Mouse (Mus musculus) heart, embryonic 12.5 days (tissue): ENCODE measurements around the gene Olfml2b. TPM values are rescaled to one million over a fixed set of nuclear protein-coding genes. Genes with fewer than 3 reads are reported as not detected.

Experiments used
- ATAC-seq: fragments of 200-750 bp; cut with Nextera tagmentation; 2 replicates; pipeline ENCODE4 v1.8.0; 2017; ENCODE audit warnings: moderate TSS enrichment, moderate library complexity; ENCODE audit not compliant: insufficient number of reproducible peaks, low FRiP score
- H3K27ac ChIP-seq: fragments of 300-500 bp; sonication (generic); 2 replicates; pipeline ENCODE4 v1.5.1; 2016; ENCODE audit warnings: mild to moderate bottlenecking, moderate library complexity; ENCODE audit not compliant: poor library complexity, severe bottlenecking
- H3K27me3 ChIP-seq: fragments of 300-500 bp; sonication (generic); replicated peaks from 2 replicates; pipeline ENCODE4 v1.6.1; 2016; ENCODE audit warnings: mild to moderate bottlenecking, moderate library complexity
- H3K36me3 ChIP-seq: fragments of 300-500 bp; sonication (generic); 2 replicates; pipeline ENCODE4 v1.6.1; 2016; ENCODE audit warnings: mild to moderate bottlenecking, moderate library complexity
- H3K4me1 ChIP-seq: fragments of 300-500 bp; sonication (generic); replicated peaks from 2 replicates; pipeline ENCODE4 v1.6.1; 2016; ENCODE audit warnings: mild to moderate bottlenecking
- H3K4me2 ChIP-seq: fragments of 300-500 bp; sonication (generic); 2 replicates; pipeline ENCODE4 v1.6.1; 2016; ENCODE audit warnings: mild to moderate bottlenecking, moderate library complexity
- H3K4me3 ChIP-seq: fragments of 300-500 bp; sonication (generic); 2 replicates; pipeline ENCODE4 v1.5.1; 2016; ENCODE audit warnings: mild to moderate bottlenecking
- H3K9ac ChIP-seq: fragments of 300-500 bp; sonication (generic); 2 replicates; pipeline ENCODE4 v1.6.1; 2016; ENCODE audit warnings: mild to moderate bottlenecking, moderate library complexity
- H3K9me3 ChIP-seq: fragments of 300-500 bp; sonication (generic); replicated peaks from 2 replicates; pipeline ENCODE4 v1.6.1; 2016; ENCODE audit warnings: mild to moderate bottlenecking, moderate library complexity
- WGBS: fragments of 180-500 bp; shearing (Covaris S2); methylation state at CpG from one replicate; pipeline ENCODE4 v1.1.7; 2016; 5-methylcytosine and 5-hydroxymethylcytosine counted together
- polyA plus RNA-seq: library from polyadenylated mRNA; unstranded; fragments of >200 nt; fragmentation: Nextera tagmentation; extraction: Ambion mirVana; gene quantifications from 2 replicates; pipeline ENCODE4 v1.2.1, GENCODE M21; 2016

Olfml2b gene
- polyA plus RNA-seq, 1 experiment from 2014 or later: 45.9 TPM

- WGBS: 55% methylated on average over 2 of the region's 2 CpGs
- peaks cover 11% of the 10 kb centered on the region for H3K9me3 ChIP-seq
- ATAC-seq: no peak
These were observed 24.5 kb upstream of the Olfml2b start for GRCm38 (mm10) chr1:170619686-170620374.

GRCm38 (mm10) chr1:170622934-170623333 is 21.4 kb upstream of the Olfml2b start:
- Histone ChIP-seq H3K27me3 (no peaks in the 10 kb centered on the region), H3K27ac (peak overlapping the region; percentile 86), H3K4me3 (no peak overlapping the region), H3K4me2 (no peak overlapping the region), H3K9me3 (peaks cover 16% of the 10 kb centered on the region), H3K36me3 (0 out of 2 replicates have a peak, but pooled peaks cover 3% of the 10 kb centered on the region), H3K4me1 (0 out of 2 replicates have a peak, but pooled peaks cover 4% of the 10 kb centered on the region), H3K9ac (no peak overlapping the region)
- 0% methylated on average over 5 of the region's 5 CpGs for WGBS
- peak; percentile 97 for ATAC-seq

More at GRCm38 (mm10) chr1:170619686-170620374, 24.5 kb upstream of the Olfml2b start:
- Histone ChIP-seq H3K27me3 (no peaks in the 10 kb centered on the region), H3K36me3 (0 out of 2 replicates have a peak, but pooled peaks cover 3% of the 10 kb centered on the region), H3K4me2 (no peak overlapping the region), H3K4me1 (0 out of 2 replicates have a peak, but pooled peaks cover 4% of the 10 kb centered on the region), H3K9ac (no peak overlapping the region), H3K4me3 (no peak overlapping the region), H3K27ac (no peak overlapping the region)

DNA sequence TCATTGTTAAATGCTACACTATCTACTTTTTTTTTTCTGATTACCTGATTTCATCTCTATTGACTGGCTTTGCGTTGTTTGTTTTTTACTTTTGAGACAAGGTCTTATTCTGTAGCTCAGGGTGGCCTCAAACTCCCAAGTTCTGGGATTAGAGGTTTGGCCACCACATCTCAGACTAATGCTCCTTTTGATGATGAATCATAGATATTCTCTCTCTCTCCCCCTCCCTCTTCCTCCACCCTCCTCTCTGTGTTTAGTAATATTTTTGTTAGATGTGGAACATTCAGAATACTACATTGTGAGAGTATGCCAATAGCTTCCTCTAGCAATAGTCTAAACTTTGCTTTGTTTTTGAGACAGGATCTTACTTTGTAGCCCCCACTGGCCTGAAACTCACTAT is 20.9 kb upstream of the Olfml2b start:
- Histone ChIP-seq H3K27ac (peak overlapping the region; percentile 86), H3K27me3 (no peaks in the 10 kb centered on the region), H3K9ac (no peak overlapping the region), H3K36me3 (0 out of 2 replicates have a peak, but pooled peaks cover 3% of the 10 kb centered on the region), H3K4me3 (no peak overlapping the region), H3K4me2 (no peak overlapping the region), H3K4me1 (0 out of 2 replicates have a peak, but pooled peaks cover 4% of the 10 kb centered on the region), H3K9me3 (peaks cover 16% of the 10 kb centered on the region)
- no peak for ATAC-seq
- 88% methylated on average over 1 of the region's 1 CpGs for WGBS

DNA sequence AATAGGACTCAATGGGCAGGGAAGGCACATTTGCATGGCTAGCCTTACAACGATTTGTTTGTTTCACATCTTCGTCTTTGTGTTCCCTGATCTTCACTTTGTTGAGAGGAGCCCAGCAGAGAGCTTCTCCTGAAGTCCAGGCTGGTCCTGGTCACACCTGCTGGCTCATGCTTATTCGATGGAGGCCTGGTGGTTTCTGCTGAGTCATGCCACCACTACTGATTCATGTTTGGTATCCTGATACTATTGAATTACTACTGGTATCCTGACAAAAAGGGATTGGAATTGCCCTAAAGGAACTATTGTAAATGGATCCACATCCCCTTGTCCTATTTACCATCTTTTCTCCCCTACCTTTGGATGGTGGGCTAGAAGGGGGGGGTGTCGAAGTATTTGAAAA is 13.8 kb upstream of the Olfml2b start:
- Histone ChIP-seq H3K4me1 (no peaks in the 10 kb centered on the region), H3K4me3 (no peak overlapping the region), H3K27me3 (no peaks in the 10 kb centered on the region), H3K9me3 (peaks cover 4% of the 10 kb centered on the region; the same call in 1 of the 2 replicates), H3K4me2 (no peak overlapping the region), H3K36me3 (no peaks in the 10 kb centered on the region), H3K9ac (no peak overlapping the region), H3K27ac (no peak overlapping the region)
- WGBS: 81% methylated on average over 4 of the region's 4 CpGs
- peak; percentile 74; the same call in 1 of the 2 replicates for ATAC-seq

DNA sequence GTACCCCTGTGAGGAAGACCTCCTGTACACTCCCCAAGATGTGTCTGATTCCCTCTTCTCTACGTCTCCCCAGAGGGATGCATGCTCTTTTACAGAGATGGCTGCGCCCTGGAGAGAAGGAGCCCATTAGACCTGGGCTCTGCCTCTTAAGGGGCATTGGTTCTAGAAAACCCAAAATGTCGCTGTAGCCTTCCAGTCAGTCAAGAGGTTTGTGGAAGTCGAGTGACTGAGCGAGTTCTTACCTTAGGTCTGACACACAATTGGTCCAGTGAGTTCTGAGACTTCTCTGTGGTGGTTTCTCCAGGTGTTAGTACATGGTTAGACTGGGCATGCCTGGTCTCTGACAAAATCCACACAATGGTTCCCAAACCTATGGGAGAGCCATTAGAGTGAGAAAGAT is 12.8 kb upstream of the Olfml2b start:
- H3K9ac ChIP-seq: no peak overlapping the region
- no peaks in the 10 kb centered on the region for H3K27me3 ChIP-seq
- no peak overlapping the region for H3K27ac ChIP-seq
- ATAC-seq: no peak
- 85% methylated on average over 5 of the region's 5 CpGs for WGBS
- H3K36me3 ChIP-seq: no peaks in the 10 kb centered on the region
- H3K9me3 ChIP-seq: peaks cover 4% of the 10 kb centered on the region; the same call in 1 of the 2 replicates
- no peaks in the 10 kb centered on the region for H3K4me1 ChIP-seq
- no peak overlapping the region for H3K4me3 ChIP-seq
- H3K4me2 ChIP-seq: no peak overlapping the region

DNA sequence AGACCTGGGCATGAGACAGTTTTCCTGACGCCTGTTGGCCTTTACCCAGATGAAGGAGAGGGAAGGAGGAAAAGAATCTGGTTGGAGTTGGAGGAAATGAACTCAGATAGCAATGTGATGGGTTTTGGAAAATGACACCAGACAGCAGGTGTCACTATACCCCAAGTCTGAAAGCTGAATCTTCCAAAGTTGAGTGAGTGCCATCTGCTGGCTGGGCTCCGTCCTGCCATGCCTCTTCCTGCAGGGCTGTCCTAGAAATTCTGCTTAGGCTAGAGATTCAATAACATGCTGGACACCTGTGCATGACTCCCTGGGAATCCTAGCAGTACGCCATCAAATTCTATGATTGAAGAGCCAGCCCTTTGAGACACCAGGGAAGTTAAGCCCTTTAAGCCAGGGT is 11.9 kb upstream of the Olfml2b start:
- WGBS: 14% methylated on average over 3 of the region's 3 CpGs
- peak; percentile 74; the same call in 1 of the 2 replicates for ATAC-seq
- no peaks in the 10 kb centered on the region for H3K27me3 ChIP-seq
- H3K4me1 ChIP-seq: no peaks in the 10 kb centered on the region
- no peak overlapping the region for H3K4me2 ChIP-seq
- H3K36me3 ChIP-seq: no peaks in the 10 kb centered on the region
- no peak overlapping the region for H3K4me3 ChIP-seq
- H3K9me3 ChIP-seq: peaks cover 3% of the 10 kb centered on the region; the same call in 1 of the 2 replicates
- H3K27ac ChIP-seq: no peak overlapping the region
- H3K9ac ChIP-seq: no peak overlapping the region

DNA sequence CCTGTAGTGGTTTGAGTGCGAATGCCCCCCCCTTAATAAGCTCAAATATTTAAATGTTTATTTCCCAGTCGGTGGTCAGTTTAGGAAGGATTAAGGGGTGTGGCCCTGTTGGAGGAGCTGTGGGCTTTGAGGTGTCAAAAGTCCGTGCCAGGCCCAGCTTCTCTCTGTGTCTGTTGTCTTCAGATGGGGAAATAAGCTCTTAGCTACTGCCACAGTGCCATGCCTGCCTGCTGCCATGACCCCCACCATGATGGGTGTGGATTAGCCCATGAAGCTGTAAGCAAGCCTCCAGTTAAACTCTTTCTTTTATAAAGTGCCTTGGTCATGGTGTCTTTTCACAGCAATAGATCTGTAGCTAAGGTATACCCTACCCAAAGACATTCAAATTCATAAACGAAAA is 11.5 kb upstream of the Olfml2b start:
- Histone ChIP-seq H3K4me2 (no peak overlapping the region), H3K4me1 (no peaks in the 10 kb centered on the region), H3K4me3 (no peak overlapping the region), H3K27me3 (no peaks in the 10 kb centered on the region), H3K27ac (no peak overlapping the region), H3K9ac (no peak overlapping the region), H3K9me3 (no peaks in the 10 kb centered on the region), H3K36me3 (no peaks in the 10 kb centered on the region)
- ATAC-seq: no peak
- 65% methylated on average over 4 of the region's 4 CpGs for WGBS

GRCm38 (mm10) chr1:170638941-170639340 is 5.4 kb upstream of the Olfml2b start:
- Histone ChIP-seq H3K27me3 (no peaks in the 10 kb centered on the region), H3K9me3 (no peaks in the 10 kb centered on the region), H3K27ac (no peak overlapping the region), H3K36me3 (no peaks in the 10 kb centered on the region), H3K4me2 (no peak overlapping the region), H3K4me3 (no peak overlapping the region), H3K9ac (no peak overlapping the region), H3K4me1 (peaks cover 3% of the 10 kb centered on the region; the same call in 1 of the 2 replicates)
- no peak for ATAC-seq
- WGBS: 78% methylated on average over 7 of the region's 7 CpGs

- ATAC-seq: no peak
- H3K9ac ChIP-seq: peak overlapping the region; percentile 78
- 55% methylated on average over 15 of the region's 15 CpGs for WGBS
- peak overlapping the region; percentile 57 for H3K4me3 ChIP-seq
- H3K36me3 ChIP-seq: peaks cover 24% of the 10 kb centered on the region
- peak overlapping the region; percentile 78 for H3K27ac ChIP-seq
- H3K27me3 ChIP-seq: no peaks in the 10 kb centered on the region
- peaks cover 48% of the 10 kb centered on the region for H3K4me1 ChIP-seq
- peak overlapping the region; percentile 72 for H3K4me2 ChIP-seq
- no peaks in the 10 kb centered on the region for H3K9me3 ChIP-seq
These were observed 1.7 kb downstream of the Olfml2b start for GRCm38 (mm10) chr1:170645896-170646605.

DNA sequence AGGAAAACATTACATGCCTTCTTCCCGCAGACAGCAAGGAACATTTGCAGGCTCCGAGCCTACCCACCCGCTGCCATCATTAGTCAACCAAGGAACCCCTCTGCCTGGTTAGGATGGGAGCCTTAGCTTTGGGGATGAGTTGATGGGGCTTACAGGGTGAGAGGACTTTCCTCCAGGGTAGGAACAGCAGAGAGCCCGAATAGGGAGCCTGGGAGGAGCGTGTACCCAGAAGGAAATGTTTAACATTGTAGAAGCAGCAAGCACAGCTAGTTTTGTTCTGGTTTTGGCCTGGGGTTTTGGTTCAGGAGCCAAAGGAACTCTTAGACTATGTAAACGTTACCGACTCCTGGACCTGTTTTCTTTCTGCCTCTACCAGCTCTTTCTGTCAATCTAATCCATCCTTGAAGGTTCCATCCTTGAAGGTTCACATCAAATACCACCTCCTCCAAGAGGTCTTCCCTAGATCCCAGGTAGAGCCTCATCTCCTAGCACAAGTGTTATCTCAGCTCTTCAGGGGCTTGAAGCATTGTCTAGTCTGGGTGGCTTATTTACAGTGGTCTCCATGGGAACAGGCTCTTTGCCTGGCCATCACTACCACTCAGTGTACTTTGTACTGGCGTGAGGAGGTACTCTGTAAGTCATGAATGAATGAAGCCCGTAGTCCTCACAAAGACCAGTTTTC is 2.4 kb downstream of the Olfml2b start:
- peaks cover 55% of the 10 kb centered on the region for H3K4me1 ChIP-seq
- peak overlapping the region; percentile 57 for H3K4me3 ChIP-seq
- H3K4me2 ChIP-seq: peak overlapping the region; percentile 72
- H3K9me3 ChIP-seq: no peaks in the 10 kb centered on the region
- peak overlapping the region; percentile 78 for H3K27ac ChIP-seq
- WGBS: 58% methylated on average over 9 of the region's 9 CpGs
- ATAC-seq: no peak
- H3K9ac ChIP-seq: peak overlapping the region; percentile 78
- no peaks in the 10 kb centered on the region for H3K27me3 ChIP-seq
- peaks cover 24% of the 10 kb centered on the region for H3K36me3 ChIP-seq

GRCm38 (mm10) chr1:170647381-170647780 is 3.0 kb downstream of the Olfml2b start:
- no peaks in the 10 kb centered on the region for H3K27me3 ChIP-seq
- no peak for ATAC-seq
- peaks cover 24% of the 10 kb centered on the region for H3K36me3 ChIP-seq
- H3K27ac ChIP-seq: peak overlapping the region; percentile 55; the same call in 1 of the 2 replicates
- WGBS: 69% methylated on average over 7 of the region's 7 CpGs
- H3K4me2 ChIP-seq: peak overlapping the region; percentile 26
- H3K9ac ChIP-seq: peak overlapping the region; percentile 55
- peaks cover 62% of the 10 kb centered on the region for H3K4me1 ChIP-seq
- no peak overlapping the region for H3K4me3 ChIP-seq
- no peaks in the 10 kb centered on the region for H3K9me3 ChIP-seq
